Mouse (Mus musculus) E14TG2a.4 (cell line): Measurements from ENCODE around the gene Cep19.

Experiments
- H3K27me3 ChIP-seq: 2 replicates; pipeline ENCODE4 v1.6.1; 2014; ENCODE audit warnings: low read length, control low read depth; ENCODE audit not compliant: insufficient read depth
- H3K36me3 ChIP-seq: 2 replicates; pipeline ENCODE4 v1.6.1; 2014; ENCODE audit warnings: low read length, control low read depth; ENCODE audit not compliant: insufficient read depth
- H3K4me1 ChIP-seq: replicated peaks from 2 replicates; pipeline ENCODE4 v1.6.1; 2014; ENCODE audit warnings: low read depth, low read length, control low read depth
- H3K4me3 ChIP-seq: replicated peaks from 2 replicates; pipeline ENCODE4 v1.5.1; 2014; ENCODE audit warnings: mild to moderate bottlenecking, low read length
- H3K9me3 ChIP-seq: 2 replicates; pipeline ENCODE4 v1.6.1; 2014; ENCODE audit warnings: low read length, control low read depth
- CTCF ChIP-seq: conservative IDR thresholded peaks from 2 replicates; pipeline ENCODE4 v1.5.1; 2014; ENCODE audit warnings: low read length
- NANOG ChIP-seq: IDR thresholded peaks from 2 replicates; pipeline ENCODE4 v1.6.1; 2014; ENCODE audit warnings: borderline replicate concordance, low read length, mixed read lengths
- POU5F1 ChIP-seq: IDR thresholded peaks from 2 replicates; pipeline ENCODE4 v1.6.1; 2014; ENCODE audit warnings: low read length, borderline replicate concordance

Gene Cep19

GRCm38 (mm10) chr16:32114406-32114805 lies 14.8 kb downstream of the Cep19 start:
- H3K9me3 ChIP-seq, result no peaks in the 10 kb centered on the region
- H3K4me3 ChIP-seq, result no peak overlapping the region
- no peaks in the 10 kb centered on the region for H3K27me3 ChIP-seq
- TF ChIP-seq POU5F1 (no peak), NANOG (no peak), CTCF (no peak)
- H3K36me3 ChIP-seq, result no peaks in the 10 kb centered on the region
- peaks cover 62% of the 10 kb centered on the region for H3K4me1 ChIP-seq

DNA sequence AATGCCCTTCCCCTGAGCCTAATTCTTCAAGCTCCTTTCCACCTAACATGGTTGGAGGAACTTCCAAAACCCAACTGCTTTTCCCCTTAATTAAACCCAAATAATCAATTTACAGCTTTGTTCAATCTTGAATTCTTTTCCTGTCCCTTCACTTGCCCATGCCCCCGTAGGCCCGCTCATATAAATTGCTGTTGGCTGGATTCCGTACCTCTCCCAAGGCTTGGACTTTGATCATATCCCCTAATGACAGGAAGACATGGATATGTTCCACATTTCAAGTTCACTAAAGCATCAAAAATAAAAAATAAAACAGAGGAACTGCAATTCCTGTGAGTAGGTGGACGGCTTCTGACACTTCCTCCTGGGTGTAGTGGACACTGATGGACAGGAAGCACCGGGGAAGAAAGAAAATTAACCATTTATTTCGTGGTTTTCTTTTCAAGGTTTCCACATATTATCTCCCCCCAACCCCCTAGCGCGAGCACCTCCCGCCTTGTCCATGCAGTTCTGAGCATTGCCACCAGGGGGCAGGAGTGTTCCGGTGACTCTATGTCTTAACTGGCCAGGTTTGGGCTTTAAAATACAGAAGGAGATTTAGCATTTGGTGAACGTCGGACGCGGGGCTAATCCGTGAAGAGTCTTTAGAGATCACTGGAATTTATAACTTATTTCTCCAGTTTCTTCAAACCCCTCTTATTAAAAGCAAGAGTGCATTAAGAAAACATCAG lies 15.5 kb downstream of the Cep19 start:
- Histone ChIP-seq H3K9me3 (no peaks in the 10 kb centered on the region), H3K4me1 (peaks cover 68% of the 10 kb centered on the region), H3K4me3 (no peak overlapping the region), H3K36me3 (no peaks in the 10 kb centered on the region), H3K27me3 (no peaks in the 10 kb centered on the region)
- TF ChIP-seq POU5F1, result no peak
- peak; percentile 91 for TF ChIP-seq CTCF
- TF ChIP-seq NANOG, result no peak

- H3K4me3 ChIP-seq, result no peak overlapping the region; the same call in 1 of the 2 replicates
- H3K4me1 ChIP-seq, result peaks cover 68% of the 10 kb centered on the region
- no peaks in the 10 kb centered on the region for H3K36me3 ChIP-seq
- TF ChIP-seq POU5F1, result no peak
- no peak for TF ChIP-seq CTCF
- TF ChIP-seq NANOG, result no peak
- no peaks in the 10 kb centered on the region for H3K27me3 ChIP-seq
- H3K9me3 ChIP-seq, result no peaks in the 10 kb centered on the region
Measured at GRCm38 (mm10) chr16:32115781-32116180, 16.2 kb downstream of the Cep19 start.

DNA sequence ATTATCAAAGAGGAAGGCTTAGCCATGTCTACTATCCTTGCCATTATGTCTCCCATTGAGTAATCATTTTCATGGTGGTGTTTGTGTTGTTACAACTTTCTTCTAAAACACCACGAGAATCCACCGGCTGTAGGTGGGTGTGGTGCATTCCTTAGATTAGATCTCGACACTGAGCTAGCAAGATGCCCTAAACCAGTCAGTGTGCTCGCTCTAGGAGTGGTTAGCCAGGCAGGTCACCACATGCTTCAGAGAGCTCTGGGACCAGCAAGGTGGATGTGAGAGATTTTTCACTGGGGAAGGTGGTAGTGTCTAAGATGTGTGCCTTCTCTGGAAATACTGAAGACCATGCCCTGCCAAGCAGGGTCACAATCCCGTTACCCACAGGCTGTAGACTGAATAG lies 16.6 kb downstream of the Cep19 start:
- Histone ChIP-seq H3K36me3 (no peaks in the 10 kb centered on the region), H3K27me3 (no peaks in the 10 kb centered on the region), H3K4me1 (peaks cover 67% of the 10 kb centered on the region), H3K9me3 (no peaks in the 10 kb centered on the region), H3K4me3 (no peak overlapping the region; the same call in 1 of the 2 replicates)
- TF ChIP-seq POU5F1, result no peak
- TF ChIP-seq CTCF, result no peak
- no peak for TF ChIP-seq NANOG

DNA sequence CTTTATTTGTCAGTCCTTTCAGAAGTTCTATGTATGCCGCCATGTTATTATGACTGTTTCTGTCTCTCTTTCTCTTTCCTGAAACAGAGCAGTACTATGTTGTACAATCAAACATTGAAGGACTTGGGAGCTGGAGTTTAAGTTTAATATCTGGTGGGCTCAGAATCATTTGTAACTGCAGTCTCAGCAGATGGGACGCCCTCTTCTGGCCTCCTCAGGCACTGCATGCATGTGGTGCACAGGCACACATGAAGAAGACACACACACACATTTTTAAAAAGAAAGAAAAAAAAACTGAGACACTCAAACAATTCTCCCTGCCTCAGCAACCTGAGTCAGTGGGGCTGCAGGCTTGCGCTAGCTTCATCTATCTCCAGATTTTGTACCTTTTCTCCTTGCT lies 20.9 kb downstream of the Cep19 start:
- Histone ChIP-seq H3K27me3 (no peaks in the 10 kb centered on the region), H3K4me1 (peaks cover 64% of the 10 kb centered on the region), H3K9me3 (no peaks in the 10 kb centered on the region), H3K36me3 (no peaks in the 10 kb centered on the region), H3K4me3 (no peak overlapping the region)
- no peak for TF ChIP-seq POU5F1
- peak; percentile 85 for TF ChIP-seq CTCF

- H3K4me1 ChIP-seq, result peaks cover 71% of the 10 kb centered on the region
- H3K27me3 ChIP-seq, result no peaks in the 10 kb centered on the region
- H3K9me3 ChIP-seq, result no peaks in the 10 kb centered on the region
- peak overlapping the region; percentile 54; the same call in 1 of the 2 replicates for H3K4me3 ChIP-seq
- no peaks in the 10 kb centered on the region for H3K36me3 ChIP-seq
- no peak for TF ChIP-seq POU5F1
- no peak for TF ChIP-seq NANOG
- no peak for TF ChIP-seq CTCF
Measured at GRCm38 (mm10) chr16:32124020-32124419, 24.4 kb downstream of the Cep19 start.

- Histone ChIP-seq H3K27me3 (no peaks in the 10 kb centered on the region), H3K9me3 (no peaks in the 10 kb centered on the region), H3K36me3 (no peaks in the 10 kb centered on the region), H3K4me1 (peaks cover 70% of the 10 kb centered on the region), H3K4me3 (peak overlapping the region; percentile 54)
- TF ChIP-seq NANOG, result peak; percentile 77; the same call in 1 of the 2 replicates
- peak; percentile 63; the same call in 1 of the 2 replicates for TF ChIP-seq POU5F1
- no peak for TF ChIP-seq CTCF
Measured at GRCm38 (mm10) chr16:32124444-32125335, 25.1 kb downstream of the Cep19 start.

DNA sequence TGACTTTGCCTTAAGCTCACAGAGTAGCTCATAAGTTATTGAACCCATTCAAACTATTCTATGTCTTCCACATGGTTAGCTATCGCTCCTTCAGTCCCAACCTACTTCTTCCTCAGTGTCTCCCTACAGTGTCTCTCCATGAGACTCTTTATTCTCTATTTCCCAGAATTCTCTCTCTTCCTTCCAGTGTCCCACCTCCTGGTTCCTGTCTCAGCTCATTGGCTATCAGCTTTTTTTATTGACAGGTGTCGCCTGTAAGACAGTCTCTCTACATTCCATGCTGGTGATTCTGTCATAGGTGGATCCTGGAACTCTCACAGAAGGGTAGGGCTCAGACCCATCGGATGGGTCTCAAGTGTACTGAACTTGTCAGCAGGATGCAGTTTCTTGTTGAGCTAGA lies 25.8 kb downstream of the Cep19 start:
- H3K36me3 ChIP-seq, result no peaks in the 10 kb centered on the region
- H3K27me3 ChIP-seq, result no peaks in the 10 kb centered on the region
- TF ChIP-seq NANOG (no peak), CTCF (no peak), POU5F1 (no peak)
- peaks cover 73% of the 10 kb centered on the region for H3K4me1 ChIP-seq
- no peaks in the 10 kb centered on the region for H3K9me3 ChIP-seq
- peak overlapping the region; percentile 54 for H3K4me3 ChIP-seq
